Mouse (Mus musculus): ENCODE data around the gene Psd4. TPM values are rescaled to one million over a fixed set of nuclear protein-coding genes. Genes with fewer than 3 reads are reported as not detected.

The Psd4 gene
- polyA plus RNA-seq, 1 experiment from 2014 or later, result 0.52 TPM

GRCm38 (mm10) chr2:24405345-24406012 is 38.1 kb downstream of the Psd4 start:
- 10% methylated on average over 23 of the region's 23 CpGs for WGBS
- H3K27me3 ChIP-seq (replicated peaks; ENCODE audit: control insufficient read depth, insufficient read depth, low read length), result peaks cover 3% of the 10 kb centered on the region; the same call in 1 of the 2 replicates
- peak overlapping the region; percentile 47 for H3K4me2 ChIP-seq (ENCODE audit: low read length)
- H3K27ac ChIP-seq (ENCODE audit: low read length), result no peak overlapping the region
- no peaks in the 10 kb centered on the region for H3K36me3 ChIP-seq (ENCODE audit: control insufficient read depth, insufficient read depth)
- peak overlapping the region; percentile 42 for H3K9ac ChIP-seq (replicated peaks; ENCODE audit: low read depth, low read length)
- H3K4me1 ChIP-seq (replicated peaks; ENCODE audit: control insufficient read depth, insufficient read depth, low read length), result peaks cover 11% of the 10 kb centered on the region
- H3K4me3 ChIP-seq (replicated peaks; ENCODE audit: low read length), result peak overlapping the region; percentile 29
- H3K9me3 ChIP-seq (ENCODE audit: control insufficient read depth, low read length), result no peaks in the 10 kb centered on the region
- peak; percentile 78 for ATAC-seq

- H3K27ac ChIP-seq (ENCODE audit: low read length), result no peak overlapping the region
- 7% methylated on average over 4 of the region's 4 CpGs for WGBS
- H3K4me1 ChIP-seq (replicated peaks; ENCODE audit: control insufficient read depth, insufficient read depth, low read length), result peaks cover 11% of the 10 kb centered on the region
- no peak overlapping the region for H3K4me3 ChIP-seq (replicated peaks; ENCODE audit: low read length)
- no peak overlapping the region for H3K9ac ChIP-seq (replicated peaks; ENCODE audit: low read depth, low read length)
- H3K9me3 ChIP-seq (ENCODE audit: control insufficient read depth, low read length), result no peaks in the 10 kb centered on the region
- peak; percentile 26; the same call in 1 of the 2 replicates for ATAC-seq
- peaks cover 3% of the 10 kb centered on the region; the same call in 1 of the 2 replicates for H3K27me3 ChIP-seq (replicated peaks; ENCODE audit: control insufficient read depth, insufficient read depth, low read length)
- no peak overlapping the region for H3K4me2 ChIP-seq (ENCODE audit: low read length)
- no peaks in the 10 kb centered on the region for H3K36me3 ChIP-seq (ENCODE audit: control insufficient read depth, insufficient read depth)
Observed at GRCm38 (mm10) chr2:24407701-24408485, 40.5 kb downstream of the Psd4 start.

GRCm38 (mm10) chr2:24409166-24409565 is 41.8 kb downstream of the Psd4 start:
- H3K9ac ChIP-seq (replicated peaks; ENCODE audit: low read depth, low read length), result no peak overlapping the region
- H3K9me3 ChIP-seq (ENCODE audit: control insufficient read depth, low read length), result no peaks in the 10 kb centered on the region
- ATAC-seq, result peak; percentile 53; the same call in 1 of the 2 replicates
- H3K27me3 ChIP-seq (replicated peaks; ENCODE audit: control insufficient read depth, insufficient read depth, low read length), result peaks cover 3% of the 10 kb centered on the region; the same call in 1 of the 2 replicates
- H3K36me3 ChIP-seq (ENCODE audit: control insufficient read depth, insufficient read depth), result no peaks in the 10 kb centered on the region
- H3K27ac ChIP-seq (ENCODE audit: low read length), result no peak overlapping the region
- 4% methylated on average over 2 of the region's 2 CpGs for WGBS
- H3K4me3 ChIP-seq (replicated peaks; ENCODE audit: low read length), result no peak overlapping the region
- H3K4me2 ChIP-seq (ENCODE audit: low read length), result no peak overlapping the region
- peaks cover 11% of the 10 kb centered on the region for H3K4me1 ChIP-seq (replicated peaks; ENCODE audit: control insufficient read depth, insufficient read depth, low read length)

DNA sequence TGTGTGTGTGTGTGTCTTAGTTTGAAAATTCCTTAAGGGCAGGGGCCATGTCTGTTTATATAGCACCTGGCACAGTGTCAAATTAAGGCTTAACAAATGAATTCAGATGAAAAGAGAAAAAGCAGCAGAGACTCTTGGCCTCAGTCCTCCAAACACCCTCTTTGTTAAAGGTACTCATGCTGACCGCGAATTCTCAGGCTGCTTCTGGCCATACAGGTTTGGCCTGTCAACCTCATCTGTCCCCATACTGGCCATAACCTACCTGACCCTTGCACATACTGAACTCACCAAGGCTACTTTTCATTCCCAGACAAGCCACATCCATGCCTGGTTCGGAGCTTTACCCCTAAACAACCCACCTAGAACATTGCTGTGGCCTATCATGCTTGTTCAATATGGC is 45.8 kb downstream of the Psd4 start:
- H3K4me3 ChIP-seq (replicated peaks; ENCODE audit: low read length), result no peak overlapping the region
- no peak overlapping the region for H3K27ac ChIP-seq (ENCODE audit: low read length)
- no peak overlapping the region for H3K4me2 ChIP-seq (ENCODE audit: low read length)
- H3K4me1 ChIP-seq (replicated peaks; ENCODE audit: control insufficient read depth, insufficient read depth, low read length), result peaks cover 8% of the 10 kb centered on the region; the same call in 1 of the 2 replicates
- WGBS, result 70% methylated on average over 3 of the region's 3 CpGs
- no peak for ATAC-seq
- no peak overlapping the region for H3K9ac ChIP-seq (replicated peaks; ENCODE audit: low read depth, low read length)
- H3K9me3 ChIP-seq (ENCODE audit: control insufficient read depth, low read length), result no peaks in the 10 kb centered on the region
- H3K36me3 ChIP-seq (ENCODE audit: control insufficient read depth, insufficient read depth), result no peaks in the 10 kb centered on the region
- no peaks in the 10 kb centered on the region for H3K27me3 ChIP-seq (replicated peaks; ENCODE audit: control insufficient read depth, insufficient read depth, low read length)

GRCm38 (mm10) chr2:24413677-24414076 is 46.3 kb downstream of the Psd4 start:
- Histone ChIP-seq H3K9ac (replicated peaks; ENCODE audit: low read depth, low read length) (no peak overlapping the region), H3K27ac (ENCODE audit: low read length) (no peak overlapping the region), H3K9me3 (ENCODE audit: control insufficient read depth, low read length) (no peaks in the 10 kb centered on the region), H3K4me1 (replicated peaks; ENCODE audit: control insufficient read depth, insufficient read depth, low read length) (peaks cover 5% of the 10 kb centered on the region; the same call in 1 of the 2 replicates), H3K27me3 (replicated peaks; ENCODE audit: control insufficient read depth, insufficient read depth, low read length) (no peaks in the 10 kb centered on the region), H3K4me3 (replicated peaks; ENCODE audit: low read length) (no peak overlapping the region), H3K4me2 (ENCODE audit: low read length) (no peak overlapping the region), H3K36me3 (ENCODE audit: control insufficient read depth, insufficient read depth) (no peaks in the 10 kb centered on the region)
- 79% methylated on average over 4 of the region's 4 CpGs for WGBS
- no peak for ATAC-seq

GRCm38 (mm10) chr2:24416668-24417067 is 49.3 kb downstream of the Psd4 start:
- Histone ChIP-seq H3K27ac (ENCODE audit: low read length) (no peak overlapping the region), H3K4me3 (replicated peaks; ENCODE audit: low read length) (no peak overlapping the region), H3K4me1 (replicated peaks; ENCODE audit: control insufficient read depth, insufficient read depth, low read length) (peaks cover 5% of the 10 kb centered on the region; the same call in 1 of the 2 replicates), H3K36me3 (ENCODE audit: control insufficient read depth, insufficient read depth) (no peaks in the 10 kb centered on the region), H3K27me3 (replicated peaks; ENCODE audit: control insufficient read depth, insufficient read depth, low read length) (no peaks in the 10 kb centered on the region), H3K9me3 (ENCODE audit: control insufficient read depth, low read length) (no peaks in the 10 kb centered on the region), H3K9ac (replicated peaks; ENCODE audit: low read depth, low read length) (no peak overlapping the region), H3K4me2 (ENCODE audit: low read length) (no peak overlapping the region)
- peak; percentile 72 for ATAC-seq
- WGBS, result under 1% methylated on average over 9 of the region's 9 CpGs

GRCm38 (mm10) chr2:24417106-24417505 is 49.7 kb downstream of the Psd4 start:
- H3K9me3 ChIP-seq (ENCODE audit: control insufficient read depth, low read length), result no peaks in the 10 kb centered on the region
- no peak overlapping the region for H3K4me3 ChIP-seq (replicated peaks; ENCODE audit: low read length)
- no peak overlapping the region for H3K27ac ChIP-seq (ENCODE audit: low read length)
- no peak overlapping the region for H3K4me2 ChIP-seq (ENCODE audit: low read length)
- H3K27me3 ChIP-seq (replicated peaks; ENCODE audit: control insufficient read depth, insufficient read depth, low read length), result no peaks in the 10 kb centered on the region
- peak; percentile 31; the same call in 1 of the 2 replicates for ATAC-seq
- WGBS, result 8% methylated on average over 2 of the region's 2 CpGs
- no peak overlapping the region for H3K9ac ChIP-seq (replicated peaks; ENCODE audit: low read depth, low read length)
- H3K4me1 ChIP-seq (replicated peaks; ENCODE audit: control insufficient read depth, insufficient read depth, low read length), result peaks cover 5% of the 10 kb centered on the region; the same call in 1 of the 2 replicates
- H3K36me3 ChIP-seq (ENCODE audit: control insufficient read depth, insufficient read depth), result no peaks in the 10 kb centered on the region

DNA sequence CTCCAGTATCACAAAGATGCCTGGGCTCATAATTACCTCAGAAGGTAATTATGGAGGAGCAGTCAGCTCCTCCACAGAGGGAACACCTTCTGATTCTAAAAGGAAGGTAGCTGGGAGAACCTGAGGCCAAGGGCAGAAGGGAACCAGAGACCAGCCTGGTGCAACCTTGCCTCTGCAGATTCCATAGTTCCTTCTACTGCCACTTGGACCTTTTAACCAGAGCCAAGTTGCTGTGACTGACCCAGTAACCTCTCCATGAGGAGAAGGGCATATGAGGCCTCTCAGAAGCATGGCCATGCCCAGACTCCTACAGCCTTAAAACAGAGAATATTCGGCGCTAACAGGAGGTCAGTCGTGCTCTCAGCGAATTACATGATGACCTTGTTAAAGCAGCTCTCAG is 50.2 kb downstream of the Psd4 start:
- no peaks in the 10 kb centered on the region for H3K9me3 ChIP-seq (ENCODE audit: control insufficient read depth, low read length)
- no peak overlapping the region for H3K9ac ChIP-seq (replicated peaks; ENCODE audit: low read depth, low read length)
- H3K4me1 ChIP-seq (replicated peaks; ENCODE audit: control insufficient read depth, insufficient read depth, low read length), result peaks cover 5% of the 10 kb centered on the region; the same call in 1 of the 2 replicates
- no peak overlapping the region for H3K4me2 ChIP-seq (ENCODE audit: low read length)
- H3K27me3 ChIP-seq (replicated peaks; ENCODE audit: control insufficient read depth, insufficient read depth, low read length), result no peaks in the 10 kb centered on the region
- no peaks in the 10 kb centered on the region for H3K36me3 ChIP-seq (ENCODE audit: control insufficient read depth, insufficient read depth)
- H3K27ac ChIP-seq (ENCODE audit: low read length), result no peak overlapping the region
- ATAC-seq, result no peak
- H3K4me3 ChIP-seq (replicated peaks; ENCODE audit: low read length), result no peak overlapping the region
- 85% methylated on average over 4 of the region's 4 CpGs for WGBS

GRCm38 (mm10) chr2:24421211-24421863 is 54.0 kb downstream of the Psd4 start:
- Histone ChIP-seq H3K4me2 (ENCODE audit: low read length) (no peak overlapping the region), H3K4me3 (replicated peaks; ENCODE audit: low read length) (no peak overlapping the region), H3K36me3 (ENCODE audit: control insufficient read depth, insufficient read depth) (no peaks in the 10 kb centered on the region), H3K9me3 (ENCODE audit: control insufficient read depth, low read length) (no peaks in the 10 kb centered on the region), H3K9ac (replicated peaks; ENCODE audit: low read depth, low read length) (no peak overlapping the region), H3K27ac (ENCODE audit: low read length) (no peak overlapping the region), H3K27me3 (replicated peaks; ENCODE audit: control insufficient read depth, insufficient read depth, low read length) (no peaks in the 10 kb centered on the region), H3K4me1 (replicated peaks; ENCODE audit: control insufficient read depth, insufficient read depth, low read length) (peaks cover 5% of the 10 kb centered on the region; the same call in 1 of the 2 replicates)
- no peak for ATAC-seq
- 94% methylated on average over 6 of the region's 6 CpGs for WGBS
